Mouse (Mus musculus): ENCODE measurements around the gene Anxa2.
A peak's percentile ranks its signal among the peaks of the same experiment; 100 is the strongest.

Anxa2 gene

GRCm38 (mm10) chr9:69453066-69453900 lies at the start of gene Anxa2:
Gene Anxa2, plus strand, starts transcription at chr9:69453620.
- peak; percentile 16 to 25 for DNase-seq (ENCODE audit: low read depth in 2 of 2, low spot score in 2 of 2)

GRCm38 (mm10) chr9:69404671-69405070 lies 48.7 kb upstream of the Anxa2 start:
- no peak for DNase-seq (ENCODE audit: low read depth in 2 of 2, low spot score in 2 of 2)

- DNase-seq (ENCODE audit: low read depth in 2 of 2, low spot score in 2 of 2): no peak
Measured at GRCm38 (mm10) chr9:69419476-69419875, 33.9 kb upstream of the Anxa2 start.

- DNase-seq (ENCODE audit: low read depth in 2 of 2, low spot score in 2 of 2): no peak
Measured at GRCm38 (mm10) chr9:69430531-69430930, 22.9 kb upstream of the Anxa2 start.

GRCm38 (mm10) chr9:69431863-69432555 lies 21.4 kb upstream of the Anxa2 start:
- DNase-seq (ENCODE audit: low read depth in 2 of 2, low spot score in 2 of 2): no peak

- no peak for DNase-seq (ENCODE audit: low read depth in 2 of 2, low spot score in 2 of 2)
Measured at GRCm38 (mm10) chr9:69435194-69435593, 18.2 kb upstream of the Anxa2 start.

- DNase-seq (ENCODE audit: low read depth in 2 of 2, low spot score in 2 of 2): no peak
Measured at GRCm38 (mm10) chr9:69435662-69436061, 17.8 kb upstream of the Anxa2 start.

GRCm38 (mm10) chr9:69439805-69440357 lies 13.5 kb upstream of the Anxa2 start:
- DNase-seq (ENCODE audit: low read depth in 2 of 2, low spot score in 2 of 2): no peak

GRCm38 (mm10) chr9:69442471-69443038 lies 10.9 kb upstream of the Anxa2 start:
- no peak for DNase-seq (ENCODE audit: low read depth in 2 of 2, low spot score in 2 of 2)

GRCm38 (mm10) chr9:69443203-69443602 lies 10.2 kb upstream of the Anxa2 start:
- DNase-seq (ENCODE audit: low read depth in 2 of 2, low spot score in 2 of 2): no peak

- no peak for DNase-seq (ENCODE audit: low read depth in 2 of 2, low spot score in 2 of 2)
Measured at GRCm38 (mm10) chr9:69448801-69449200, 4.6 kb upstream of the Anxa2 start.

GRCm38 (mm10) chr9:69450636-69451035 lies 2.8 kb upstream of the Anxa2 start:
- DNase-seq (ENCODE audit: low read depth in 2 of 2, low spot score in 2 of 2): no peak

GRCm38 (mm10) chr9:69451886-69452810 lies 1.3 kb upstream of the Anxa2 start:
- DNase-seq (ENCODE audit: low read depth in 2 of 2, low spot score in 2 of 2): no peak

GRCm38 (mm10) chr9:69453901-69454666 lies 664 bp downstream of the Anxa2 start:
- peak in 1 of 2 experiments; percentile 4 for DNase-seq (ENCODE audit: low read depth in 2 of 2, low spot score in 2 of 2)

GRCm38 (mm10) chr9:69454691-69455090 lies 1.3 kb downstream of the Anxa2 start:
- no peak for DNase-seq (ENCODE audit: low read depth in 2 of 2, low spot score in 2 of 2)

- DNase-seq (ENCODE audit: low read depth in 2 of 2, low spot score in 2 of 2): no peak
Measured at GRCm38 (mm10) chr9:69455391-69455790, 2.0 kb downstream of the Anxa2 start.

- DNase-seq (ENCODE audit: low read depth in 2 of 2, low spot score in 2 of 2): no peak
Measured at GRCm38 (mm10) chr9:69456406-69457075, 3.1 kb downstream of the Anxa2 start.

GRCm38 (mm10) chr9:69457143-69457542 lies 3.7 kb downstream of the Anxa2 start:
- DNase-seq (ENCODE audit: low read depth in 2 of 2, low spot score in 2 of 2): no peak
